Mouse (Mus musculus): ENCODE data around the gene Exoc3l4. TPM values are rescaled to one million over a fixed set of nuclear protein-coding genes. Genes with fewer than 3 reads are reported as not detected.

Gene Exoc3l4
- polyA plus RNA-seq, 1 experiment from 2014 or later: 11.1 TPM

GRCm38 (mm10) chr12:111430049-111430867 lies 13.4 kb downstream of the Exoc3l4 start:
- Histone ChIP-seq H3K4me3 (replicated peaks) (peak overlapping the region; percentile 34), H3K36me3 (no peaks in the 10 kb centered on the region), H3K27me3 (replicated peaks) (peaks cover 44% of the 10 kb centered on the region), H3K4me2 (replicated peaks) (peak overlapping the region; percentile 75), H3K9ac (peak overlapping the region; percentile 36; the same call in 1 of the 2 replicates), H3K4me1 (replicated peaks) (peaks cover 55% of the 10 kb centered on the region), H3K27ac (peak overlapping the region; percentile 30), H3K9me3 (no peaks in the 10 kb centered on the region)
- WGBS: 27% methylated on average over 27 of the region's 27 CpGs
- ATAC-seq: no peak

GRCm38 (mm10) chr12:111430868-111431817 lies 14.3 kb downstream of the Exoc3l4 start:
- 0 out of 2 replicates have a peak overlapping the region, but pooled peaks have one; percentile 75 for H3K4me2 ChIP-seq (replicated peaks)
- H3K4me1 ChIP-seq (replicated peaks): peaks cover 48% of the 10 kb centered on the region
- H3K27ac ChIP-seq: peak overlapping the region; percentile 13; the same call in 1 of the 2 replicates
- ATAC-seq: no peak
- H3K9ac ChIP-seq: 0 out of 2 replicates have a peak overlapping the region, but pooled peaks have one; percentile 5
- no peak overlapping the region for H3K4me3 ChIP-seq (replicated peaks)
- H3K36me3 ChIP-seq: no peaks in the 10 kb centered on the region
- H3K27me3 ChIP-seq (replicated peaks): peaks cover 38% of the 10 kb centered on the region
- 40% methylated on average over 14 of the region's 14 CpGs for WGBS
- no peaks in the 10 kb centered on the region for H3K9me3 ChIP-seq

GRCm38 (mm10) chr12:111432097-111432496 lies 15.3 kb downstream of the Exoc3l4 start:
- H3K27ac ChIP-seq: 0 out of 2 replicates have a peak overlapping the region, but pooled peaks have one; percentile 5
- H3K4me3 ChIP-seq (replicated peaks): no peak overlapping the region
- peaks cover 37% of the 10 kb centered on the region for H3K27me3 ChIP-seq (replicated peaks)
- no peaks in the 10 kb centered on the region for H3K9me3 ChIP-seq
- H3K4me2 ChIP-seq (replicated peaks): no peak overlapping the region
- no peak overlapping the region for H3K9ac ChIP-seq
- H3K36me3 ChIP-seq: no peaks in the 10 kb centered on the region
- no peak for ATAC-seq
- peaks cover 48% of the 10 kb centered on the region for H3K4me1 ChIP-seq (replicated peaks)
- WGBS: 35% methylated on average over 4 of the region's 4 CpGs

- WGBS: 59% methylated on average over 5 of the region's 5 CpGs
- H3K4me1 ChIP-seq (replicated peaks): peaks cover 49% of the 10 kb centered on the region
Observed at GRCm38 (mm10) chr12:111432751-111433331, 16.0 kb downstream of the Exoc3l4 start.

GRCm38 (mm10) chr12:111434164-111434744 lies 17.4 kb downstream of the Exoc3l4 start:
- Histone ChIP-seq H3K4me2 (replicated peaks) (no peak overlapping the region), H3K4me1 (replicated peaks) (peaks cover 39% of the 10 kb centered on the region), H3K27me3 (replicated peaks) (peaks cover 22% of the 10 kb centered on the region), H3K36me3 (no peaks in the 10 kb centered on the region), H3K9ac (no peak overlapping the region), H3K27ac (peak overlapping the region; percentile 40; the same call in 1 of the 2 replicates), H3K4me3 (replicated peaks) (no peak overlapping the region), H3K9me3 (no peaks in the 10 kb centered on the region)
- ATAC-seq: no peak
- 28% methylated on average over 6 of the region's 7 CpGs for WGBS

More at GRCm38 (mm10) chr12:111432751-111433331, 16.0 kb downstream of the Exoc3l4 start:
- H3K9ac ChIP-seq: no peak overlapping the region
- no peak for ATAC-seq
- H3K27me3 ChIP-seq (replicated peaks): peaks cover 32% of the 10 kb centered on the region
- no peaks in the 10 kb centered on the region for H3K36me3 ChIP-seq
- 0 out of 2 replicates have a peak overlapping the region, but pooled peaks have one; percentile 44 for H3K27ac ChIP-seq
- H3K4me2 ChIP-seq (replicated peaks): no peak overlapping the region
- H3K4me3 ChIP-seq (replicated peaks): no peak overlapping the region
- no peaks in the 10 kb centered on the region for H3K9me3 ChIP-seq

DNA sequence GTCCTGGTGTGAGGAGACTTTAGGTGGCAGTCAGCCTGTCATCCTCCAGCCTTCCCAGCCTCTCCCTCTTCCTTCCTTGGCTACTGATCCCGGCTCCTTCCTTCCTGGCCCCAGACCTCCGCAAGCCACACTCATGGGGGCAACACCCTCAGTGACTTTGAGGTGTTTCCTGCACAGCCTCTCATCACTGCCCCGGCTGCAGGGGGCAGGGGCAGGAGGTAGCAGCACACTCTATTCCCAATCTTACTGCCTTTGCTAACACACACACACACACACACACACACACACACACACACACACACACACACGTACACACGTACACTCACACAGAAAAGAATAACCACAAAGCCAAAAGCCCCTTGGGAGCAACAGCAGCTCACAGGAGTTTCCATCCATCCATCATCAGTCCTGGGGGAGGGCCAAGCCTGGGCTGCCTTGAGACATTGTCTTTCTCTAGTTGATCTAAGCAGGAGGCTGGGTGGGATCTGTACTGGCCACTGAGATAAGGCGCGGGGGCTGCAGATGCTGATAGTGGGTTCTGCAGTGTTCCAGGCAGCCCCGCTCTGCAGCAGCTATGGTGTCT lies 18.0 kb downstream of the Exoc3l4 start:
- Histone ChIP-seq H3K9ac (no peak overlapping the region; the same call in 1 of the 2 replicates), H3K36me3 (no peaks in the 10 kb centered on the region), H3K27ac (peak overlapping the region; percentile 40; the same call in 1 of the 2 replicates), H3K4me2 (replicated peaks) (no peak overlapping the region), H3K9me3 (no peaks in the 10 kb centered on the region), H3K4me1 (replicated peaks) (peaks cover 37% of the 10 kb centered on the region), H3K27me3 (replicated peaks) (peaks cover 19% of the 10 kb centered on the region), H3K4me3 (replicated peaks) (no peak overlapping the region)
- 48% methylated on average over 8 of the region's 8 CpGs for WGBS
- no peak for ATAC-seq

DNA sequence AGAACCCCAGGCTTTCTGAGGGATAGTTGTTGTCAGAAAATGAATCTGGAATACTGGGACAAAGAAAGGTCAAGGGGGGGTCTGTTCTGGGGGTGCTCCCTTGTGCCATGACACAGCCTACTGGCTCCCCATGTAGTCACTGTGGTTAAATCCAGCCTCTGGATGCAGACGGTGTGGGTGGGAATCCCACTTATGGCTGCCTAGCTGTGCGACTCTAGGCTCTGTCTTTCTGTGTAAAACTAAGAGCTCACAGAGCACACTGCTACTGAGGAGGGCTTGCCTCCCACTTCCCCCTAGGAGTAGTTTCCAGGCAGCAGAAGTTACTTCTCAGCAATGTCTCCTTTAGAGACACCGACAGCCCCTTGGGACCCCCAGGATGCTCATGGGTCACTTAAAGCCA lies 19.4 kb downstream of the Exoc3l4 start:
- WGBS: 85% methylated on average over 3 of the region's 3 CpGs
- Histone ChIP-seq H3K27me3 (replicated peaks) (peaks cover 8% of the 10 kb centered on the region), H3K9me3 (no peaks in the 10 kb centered on the region), H3K4me3 (replicated peaks) (no peak overlapping the region), H3K27ac (no peak overlapping the region), H3K4me2 (replicated peaks) (no peak overlapping the region), H3K36me3 (no peaks in the 10 kb centered on the region), H3K9ac (no peak overlapping the region), H3K4me1 (replicated peaks) (peaks cover 26% of the 10 kb centered on the region)
- no peak for ATAC-seq

GRCm38 (mm10) chr12:111436640-111437039 lies 19.8 kb downstream of the Exoc3l4 start:
- Histone ChIP-seq H3K27me3 (replicated peaks) (peaks cover 7% of the 10 kb centered on the region), H3K4me2 (replicated peaks) (no peak overlapping the region), H3K4me1 (replicated peaks) (peaks cover 26% of the 10 kb centered on the region), H3K9ac (no peak overlapping the region), H3K36me3 (no peaks in the 10 kb centered on the region), H3K4me3 (replicated peaks) (no peak overlapping the region), H3K27ac (no peak overlapping the region), H3K9me3 (no peaks in the 10 kb centered on the region)
- 75% methylated on average over 8 of the region's 8 CpGs for WGBS
- ATAC-seq: no peak

DNA sequence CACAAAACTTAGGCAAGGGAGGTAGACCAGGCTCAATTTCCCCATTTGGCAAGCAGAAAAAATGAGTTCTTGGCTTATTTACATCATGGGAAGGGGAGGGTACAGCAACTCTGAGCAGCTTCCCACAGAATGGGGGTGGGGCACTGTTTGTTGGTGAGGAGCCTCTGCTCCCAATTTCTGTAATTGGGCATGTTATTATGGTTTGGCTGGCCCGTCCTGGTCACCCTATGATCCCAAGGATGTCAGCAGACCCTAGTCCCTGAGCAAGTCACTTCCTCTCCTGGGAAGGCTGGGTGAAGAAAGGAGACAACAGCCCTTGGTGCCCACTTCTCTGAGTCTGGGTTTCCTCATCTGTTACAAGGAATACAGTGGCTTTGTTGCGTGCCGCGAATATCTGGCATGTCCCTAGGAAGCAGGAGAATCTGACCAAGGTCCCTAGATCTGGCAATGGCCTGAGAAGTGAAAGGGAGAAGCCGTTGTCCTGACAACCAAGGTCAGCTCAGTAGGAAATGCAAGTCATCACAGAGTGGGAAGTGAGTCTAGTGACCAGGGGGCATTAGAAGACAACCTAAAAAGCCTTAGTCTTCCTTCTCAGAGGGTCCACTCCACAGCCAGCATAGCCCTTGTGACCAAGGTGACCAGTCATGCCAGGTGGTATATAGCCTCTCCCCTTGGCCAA lies 20.5 kb downstream of the Exoc3l4 start:
- Histone ChIP-seq H3K27me3 (replicated peaks) (peaks cover 14% of the 10 kb centered on the region), H3K27ac (0 out of 2 replicates have a peak overlapping the region, but pooled peaks have one; percentile 9), H3K4me2 (replicated peaks) (no peak overlapping the region), H3K4me3 (replicated peaks) (no peak overlapping the region), H3K9ac (no peak overlapping the region), H3K9me3 (no peaks in the 10 kb centered on the region), H3K4me1 (replicated peaks) (peaks cover 25% of the 10 kb centered on the region), H3K36me3 (no peaks in the 10 kb centered on the region)
- 61% methylated on average over 5 of the region's 5 CpGs for WGBS
- no peak for ATAC-seq

DNA sequence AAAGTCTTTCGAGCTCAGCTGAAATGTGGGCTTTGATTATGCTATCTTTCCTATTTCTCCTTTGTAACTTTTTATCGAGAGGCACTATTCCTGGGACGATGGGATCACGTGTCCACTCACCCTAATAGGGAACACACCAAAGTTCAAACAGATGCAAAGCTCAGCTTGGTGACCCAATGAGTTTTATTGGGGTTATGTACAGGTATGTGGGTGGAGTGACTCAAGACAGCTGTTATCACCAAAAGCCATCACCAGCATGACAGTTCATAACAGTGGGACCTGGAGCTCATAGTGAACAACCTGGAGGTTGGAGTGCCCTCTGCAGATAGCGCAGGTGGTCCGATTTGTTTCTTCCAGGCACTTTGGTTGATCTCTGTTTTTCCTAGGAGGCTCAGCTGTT lies 22.0 kb downstream of the Exoc3l4 start:
- 69% methylated on average over 6 of the region's 6 CpGs for WGBS
- Histone ChIP-seq H3K27ac (no peak overlapping the region), H3K27me3 (replicated peaks) (peaks cover 29% of the 10 kb centered on the region), H3K9me3 (no peaks in the 10 kb centered on the region), H3K4me1 (replicated peaks) (peaks cover 29% of the 10 kb centered on the region), H3K9ac (no peak overlapping the region), H3K36me3 (no peaks in the 10 kb centered on the region), H3K4me3 (replicated peaks) (no peak overlapping the region), H3K4me2 (replicated peaks) (no peak overlapping the region)
- ATAC-seq: peak; percentile 60

Data from intestine, embryonic 15.5 days (tissue).